Mouse (Mus musculus) midbrain, postnatal 0 days (tissue): Measurements from ENCODE around the gene Akr1a1. TPM values are rescaled to one million over a fixed set of nuclear protein-coding genes. Genes with fewer than 3 reads are reported as not detected.
"Not testable (repeated sequence)": the region's sequence is repeated elsewhere in the genome, so short reads cannot be mapped to it uniquely, and the experiment has no call there.

ENCODE experiments used
- ATAC-seq: fragments of 200-750 bp; cut with Nextera tagmentation; 2 replicates; pipeline ENCODE4 v1.8.0; 2017; ENCODE audit warnings: moderate number of reproducible peaks, mild to moderate bottlenecking, moderate TSS enrichment, moderate library complexity; ENCODE audit not compliant: low FRiP score
- DNase-seq: peaks from one replicate; pipeline ENCODE4 v3.0.0-alpha.2; 2015; ENCODE audit warnings: low spot score
- H3K27ac ChIP-seq: fragments of 300-500 bp; sonication (generic); 2 replicates; pipeline ENCODE4 v1.5.1; 2014; ENCODE audit warnings: low read depth, mild to moderate bottlenecking, low read length, mixed read lengths
- H3K27me3 ChIP-seq: fragments of 300-500 bp; sonication (generic); 2 replicates; pipeline ENCODE4 v1.6.1; 2014; ENCODE audit warnings: low read length, control low read depth, mixed read lengths; ENCODE audit not compliant: insufficient read depth
- H3K36me3 ChIP-seq: fragments of 300-500 bp; sonication (generic); 2 replicates; pipeline ENCODE4 v1.6.1; 2014; ENCODE audit warnings: low read length, control low read depth, mixed read lengths; ENCODE audit not compliant: insufficient read depth
- H3K4me1 ChIP-seq: fragments of 300-500 bp; sonication (generic); 2 replicates; pipeline ENCODE4 v1.6.1; 2014; ENCODE audit warnings: mild to moderate bottlenecking, control low read depth, antibody characterized with exemption, low read length, mixed read lengths; ENCODE audit not compliant: insufficient read depth
- H3K4me2 ChIP-seq: fragments of 300-500 bp; sonication (generic); 2 replicates; pipeline ENCODE4 v1.6.1; 2014; ENCODE audit warnings: low read depth, mild to moderate bottlenecking, low read length, mixed read lengths; ENCODE audit not compliant: poor library complexity, severe bottlenecking
- H3K4me3 ChIP-seq: fragments of 300-500 bp; sonication (generic); 2 replicates; pipeline ENCODE4 v1.5.1; 2014; ENCODE audit warnings: low read depth, mild to moderate bottlenecking, low read length, moderate library complexity
- H3K9ac ChIP-seq: fragments of 300-500 bp; sonication (generic); replicated peaks from 2 replicates; pipeline ENCODE4 v1.6.1; 2014; ENCODE audit warnings: mild to moderate bottlenecking, low read length, moderate library complexity, mixed read lengths; ENCODE audit not compliant: poor library complexity, severe bottlenecking
- H3K9me3 ChIP-seq: fragments of 300-500 bp; sonication (generic); 2 replicates; pipeline ENCODE4 v1.6.1; 2016; ENCODE audit warnings: low read length, control low read depth
- CTCF ChIP-seq: IDR thresholded peaks from 2 replicates; pipeline ENCODE4 v1.5.1; 2016; ENCODE audit warnings: antibody characterized with exemption, mild to moderate bottlenecking
- WGBS: fragments of 180-500 bp; shearing (Covaris S2); extraction: QIAGEN DNeasy Blood & Tissue Kit; methylation state at CpG from one replicate; pipeline ENCODE4 v1.1.7; 2014; 5-methylcytosine and 5-hydroxymethylcytosine counted together
- polyA plus RNA-seq: library from polyadenylated mRNA; unstranded; fragments of >200 nt; fragmentation: Nextera tagmentation; extraction: Ambion mirVana; gene quantifications from 2 replicates; pipeline ENCODE4 v1.2.1, GENCODE M21; 2015
- total RNA-seq: library from RNA; depleted of rRNA; stranded (reverse); fragments of >200 nt; gene quantifications from 2 replicates; pipeline ENCODE4 v1.2.3, GENCODE M21; 2014

The Akr1a1 gene
- total and polyA plus RNA-seq, 2 experiments from 2014 or later, result 495 to 684 TPM

DNA sequence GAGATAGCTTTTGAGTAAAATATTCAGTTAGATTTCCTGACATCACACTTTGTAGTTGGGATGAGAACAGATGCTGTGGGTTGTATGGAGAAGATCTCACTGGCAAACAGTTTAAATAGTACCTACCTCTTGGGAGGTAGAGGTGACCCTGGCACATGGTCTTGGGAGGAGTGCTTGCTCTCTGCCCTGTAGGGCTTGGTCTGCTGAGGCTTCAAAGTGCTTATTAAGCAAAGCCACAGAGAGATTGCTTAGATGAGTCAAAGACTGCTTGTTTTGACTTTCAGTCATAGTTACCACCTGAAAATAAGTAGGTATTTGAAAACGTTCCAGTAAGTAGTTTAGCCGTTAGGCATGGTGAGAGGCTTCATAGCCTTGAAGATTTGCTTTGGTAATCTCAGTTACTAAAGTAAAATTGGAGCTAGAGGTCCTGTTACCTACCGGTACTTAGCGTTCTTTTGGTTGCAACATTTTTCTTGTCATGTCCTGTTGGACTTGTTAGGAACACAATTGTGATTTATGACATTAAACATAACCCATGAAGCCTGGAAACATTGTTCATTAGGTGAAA is 37.9 kb upstream of the Akr1a1 start:
- no peak for TF ChIP-seq CTCF
- no peak overlapping the region for H3K27ac ChIP-seq
- H3K4me3 ChIP-seq, result no peak overlapping the region
- H3K4me1 ChIP-seq, result peaks cover 3% of the 10 kb centered on the region; the same call in 1 of the 2 replicates
- H3K36me3 ChIP-seq, result peaks cover 12% of the 10 kb centered on the region; the same call in 1 of the 2 replicates
- no peaks in the 10 kb centered on the region for H3K27me3 ChIP-seq
- H3K9me3 ChIP-seq, result no peaks in the 10 kb centered on the region
- ATAC-seq (no peak), DNase-seq (no peak)
- no peak overlapping the region for H3K4me2 ChIP-seq
- 91% methylated on average over 4 of the region's 4 CpGs for WGBS
- H3K9ac ChIP-seq, result no peak overlapping the region

DNA sequence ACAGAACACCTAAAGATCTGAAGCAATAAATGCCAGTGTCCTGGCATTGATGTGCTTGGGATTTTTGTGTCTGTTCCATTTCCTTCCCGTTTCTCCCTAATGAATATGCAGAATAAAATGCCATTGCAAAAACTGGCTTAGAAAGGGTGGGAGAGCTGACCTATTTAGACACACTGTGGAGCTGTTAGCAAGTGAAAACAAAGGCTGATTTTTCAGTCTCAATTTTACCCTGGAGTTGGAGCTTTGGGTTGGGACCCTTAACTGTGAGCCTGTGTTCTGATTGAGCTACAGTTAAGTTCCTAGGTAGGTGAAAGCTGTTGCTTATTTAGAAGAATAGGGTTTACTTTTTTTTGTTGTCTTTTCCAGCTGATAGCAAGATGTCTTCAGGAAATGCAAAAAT is 35.6 kb upstream of the Akr1a1 start:
- Histone ChIP-seq H3K4me1 (peaks cover 3% of the 10 kb centered on the region; the same call in 1 of the 2 replicates), H3K4me3 (peak overlapping the region; percentile 59), H3K27ac (no peak overlapping the region), H3K27me3 (no peaks in the 10 kb centered on the region), H3K4me2 (peak overlapping the region; percentile 63), H3K9me3 (no peaks in the 10 kb centered on the region), H3K9ac (no peak overlapping the region; the same call in 1 of the 2 replicates), H3K36me3 (no peaks in the 10 kb centered on the region)
- DNase-seq, result no peak
- no peak for TF ChIP-seq CTCF
- WGBS, result 31% methylated on average over 1 of the region's 1 CpGs
- ATAC-seq, result no peak

DNA sequence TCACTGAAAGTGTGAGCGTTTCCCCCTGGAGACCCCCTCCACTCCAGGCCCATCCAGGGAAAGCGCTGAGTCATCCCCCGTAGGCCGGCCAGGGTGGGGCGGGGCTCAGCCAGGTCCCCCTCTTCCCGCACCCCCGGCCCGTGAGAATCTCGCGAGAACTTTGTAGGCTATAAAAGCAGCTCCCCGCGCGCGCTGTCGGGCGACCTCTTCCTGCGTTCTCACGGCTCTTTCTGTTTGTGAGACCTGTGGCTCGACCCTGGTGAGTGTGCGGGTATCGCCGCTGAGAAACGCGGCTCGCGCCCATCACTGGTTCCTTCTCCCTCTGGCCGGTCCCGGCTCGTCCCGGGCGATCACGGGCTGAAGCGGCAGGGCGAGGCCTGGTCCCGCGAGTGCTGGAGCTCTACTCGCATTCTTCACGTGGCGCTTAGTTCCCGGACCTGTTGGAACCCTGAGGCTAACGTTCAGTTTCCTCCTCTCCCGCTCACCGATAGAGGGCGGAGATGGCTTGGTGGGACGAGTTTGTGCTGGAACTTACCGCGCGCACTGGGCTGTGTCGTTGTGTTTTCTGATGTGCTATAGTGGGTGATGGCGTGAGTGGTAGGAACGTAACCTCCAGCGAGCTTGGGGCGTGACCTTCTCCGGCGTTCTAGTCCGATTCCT is 34.1 kb upstream of the Akr1a1 start, which contains the start of gene Prdx1:
Gene Prdx1, plus strand, starts transcription at position 143 of the 660 bp plus-strand sequence.
- ATAC-seq, result peak; percentile 98
- TF ChIP-seq CTCF, result peak; percentile 89
- under 1% methylated on average over 56 of the region's 56 CpGs for WGBS

DNA sequence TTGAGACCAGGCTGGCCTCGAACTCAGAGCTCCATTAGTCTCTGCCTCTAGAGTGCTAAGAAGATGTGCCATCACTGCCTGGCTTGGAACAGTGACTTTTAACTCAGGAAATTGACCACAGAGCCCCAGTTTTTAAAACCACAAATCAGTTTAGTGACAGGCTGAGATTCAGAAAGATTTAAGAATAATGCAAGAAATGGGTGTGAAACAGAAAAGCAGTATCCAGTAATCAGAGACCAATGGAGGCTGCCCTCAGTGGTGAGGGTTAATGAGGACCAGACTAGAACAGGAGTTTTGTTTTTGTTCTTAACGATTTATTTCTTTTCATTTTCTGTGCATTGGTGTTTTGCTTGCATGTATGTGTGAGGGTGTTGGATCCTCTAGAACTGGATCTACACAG is 33.2 kb upstream of the Akr1a1 start:
- H3K36me3 ChIP-seq, result no peaks in the 10 kb centered on the region
- DNase-seq (no peak), ATAC-seq (no peak)
- 80% methylated on average over 2 of the region's 2 CpGs for WGBS
- H3K4me3 ChIP-seq, result peak overlapping the region; percentile 59; the same call in 1 of the 2 replicates
- H3K4me1 ChIP-seq, result peaks cover 3% of the 10 kb centered on the region; the same call in 1 of the 2 replicates
- no peaks in the 10 kb centered on the region for H3K27me3 ChIP-seq
- no peaks in the 10 kb centered on the region for H3K9me3 ChIP-seq
- peak overlapping the region; percentile 63 for H3K4me2 ChIP-seq
- 0 out of 2 replicates have a peak overlapping the region, but pooled peaks have one; percentile 69 for H3K9ac ChIP-seq
- TF ChIP-seq CTCF, result no peak
- H3K27ac ChIP-seq, result peak overlapping the region; percentile 85; the same call in 1 of the 2 replicates

More for the DNA sequence above, 34.1 kb upstream of the Akr1a1 start, which contains the start of gene Prdx1:
- Histone ChIP-seq H3K9me3 (no peaks in the 10 kb centered on the region), H3K9ac (peak within 1 kb of the TSS; percentile 69), H3K27ac (peak within 1 kb of the TSS; percentile 85), H3K4me1 (peaks cover 3% of the 10 kb centered on the region; the same call in 1 of the 2 replicates), H3K4me2 (peak within 1 kb of the TSS; percentile 63), H3K36me3 (no peaks in the 10 kb centered on the region), H3K4me3 (peak within 1 kb of the TSS; percentile 59), H3K27me3 (no peaks in the 10 kb centered on the region)
- peak; percentile 91 for DNase-seq

DNA sequence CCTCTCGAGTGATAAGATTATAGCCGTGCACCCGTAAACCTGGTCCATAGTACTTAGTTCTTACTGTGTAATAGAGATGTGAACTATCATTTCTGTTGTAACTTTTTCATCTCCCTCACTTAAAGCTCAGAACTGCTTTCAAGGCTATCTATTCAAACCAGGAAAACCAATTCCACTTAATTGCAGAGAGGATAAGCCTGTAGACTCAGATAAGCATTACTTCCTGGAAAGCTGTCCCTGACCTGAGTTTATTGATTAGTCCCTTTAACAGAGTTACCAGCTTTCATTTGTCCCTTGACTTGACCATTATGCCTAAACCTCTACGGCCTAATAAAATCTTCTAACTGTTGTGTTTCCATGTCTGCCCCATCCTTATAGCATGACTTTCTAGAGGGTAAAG is 32.5 kb upstream of the Akr1a1 start:
- no peak overlapping the region for H3K4me3 ChIP-seq
- ATAC-seq (no peak), DNase-seq (no peak)
- no peak overlapping the region for H3K9ac ChIP-seq
- no peak for TF ChIP-seq CTCF
- no peak overlapping the region for H3K4me2 ChIP-seq
- no peak overlapping the region for H3K27ac ChIP-seq
- no peaks in the 10 kb centered on the region for H3K9me3 ChIP-seq
- H3K27me3 ChIP-seq, result no peaks in the 10 kb centered on the region
- H3K36me3 ChIP-seq, result no peaks in the 10 kb centered on the region
- H3K4me1 ChIP-seq, result peaks cover 3% of the 10 kb centered on the region; the same call in 1 of the 2 replicates
- WGBS, result 88% methylated on average over 4 of the region's 4 CpGs

DNA sequence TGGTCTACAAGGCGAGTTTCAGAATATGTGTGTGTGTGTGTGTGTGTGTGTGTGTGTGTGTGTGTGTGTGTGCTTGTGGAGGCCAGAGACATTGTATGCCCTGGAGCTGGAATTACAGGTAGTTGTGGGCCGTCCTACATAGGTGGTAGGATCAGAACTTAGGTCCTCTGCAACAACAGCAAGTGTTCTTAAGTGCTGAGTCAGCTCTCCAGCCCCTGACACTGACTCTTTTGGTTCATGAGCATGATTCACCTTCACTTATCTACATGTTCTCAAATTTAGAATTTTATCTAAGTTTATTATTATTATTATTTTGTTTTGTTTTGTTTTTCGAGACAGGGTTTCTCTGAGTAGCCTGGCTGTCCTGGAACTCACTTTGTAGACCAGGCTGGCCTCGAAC is 29.0 kb upstream of the Akr1a1 start:
- not testable (repeated sequence) for H3K9me3 ChIP-seq, H3K27ac ChIP-seq, H3K36me3 ChIP-seq, H3K27me3 ChIP-seq, DNase-seq, H3K9ac ChIP-seq, ATAC-seq, H3K4me3 ChIP-seq, H3K4me1 ChIP-seq, H3K4me2 ChIP-seq
- 100% methylated on average over 4 of the region's 4 CpGs for WGBS
